Mouse (Mus musculus): ENCODE results near the gene Ntsr1. TPM values are rescaled to one million over a fixed set of nuclear protein-coding genes. Genes with fewer than 3 reads are reported as not detected.

Gene Ntsr1
- polyA plus RNA-seq, 1 experiment from 2014 or later = 3.6 TPM

- Histone ChIP-seq H3K4me3 (ENCODE audit: low read length) (no peak overlapping the region), H3K4me2 (ENCODE audit: low read length) (no peak overlapping the region), H3K36me3 (ENCODE audit: control insufficient read depth, insufficient read depth, low read length) (no peaks in the 10 kb centered on the region), H3K9me3 (ENCODE audit: control insufficient read depth, low read length) (no peaks in the 10 kb centered on the region), H3K27ac (ENCODE audit: low read depth, low read length) (no peak overlapping the region), H3K4me1 (ENCODE audit: control insufficient read depth, insufficient read depth, low read depth, low read length) (peaks cover 17% of the 10 kb centered on the region), H3K9ac (ENCODE audit: low read depth, low read length) (no peak overlapping the region), H3K27me3 (replicated peaks; ENCODE audit: control insufficient read depth, insufficient read depth, low read length) (peaks cover 13% of the 10 kb centered on the region)
- no peak for ATAC-seq
- 78% methylated on average over 8 of the region's 8 CpGs for WGBS
These were observed 3.9 kb upstream of the Ntsr1 start for GRCm38 (mm10) chr2:180495906-180496305.

GRCm38 (mm10) chr2:180500726-180501125 is 950 bp downstream of the Ntsr1 start:
- ATAC-seq = no peak
- H3K9ac ChIP-seq (ENCODE audit: low read depth, low read length) = no peak overlapping the region; the same call in 1 of the 2 replicates
- no peak overlapping the region for H3K27ac ChIP-seq (ENCODE audit: low read depth, low read length)
- H3K4me2 ChIP-seq (ENCODE audit: low read length) = peak overlapping the region; percentile 83
- H3K27me3 ChIP-seq (replicated peaks; ENCODE audit: control insufficient read depth, insufficient read depth, low read length) = peaks cover 17% of the 10 kb centered on the region
- H3K4me1 ChIP-seq (ENCODE audit: control insufficient read depth, insufficient read depth, low read depth, low read length) = peaks cover 21% of the 10 kb centered on the region
- no peaks in the 10 kb centered on the region for H3K36me3 ChIP-seq (ENCODE audit: control insufficient read depth, insufficient read depth, low read length)
- H3K4me3 ChIP-seq (ENCODE audit: low read length) = peak overlapping the region; percentile 47
- no peaks in the 10 kb centered on the region for H3K9me3 ChIP-seq (ENCODE audit: control insufficient read depth, low read length)
- WGBS = 29% methylated on average over 13 of the region's 13 CpGs

- no peak overlapping the region for H3K27ac ChIP-seq (ENCODE audit: low read depth, low read length)
- no peak for ATAC-seq
- H3K4me1 ChIP-seq (ENCODE audit: control insufficient read depth, insufficient read depth, low read depth, low read length) = peaks cover 23% of the 10 kb centered on the region
- no peaks in the 10 kb centered on the region for H3K36me3 ChIP-seq (ENCODE audit: control insufficient read depth, insufficient read depth, low read length)
- no peak overlapping the region; the same call in 1 of the 2 replicates for H3K4me3 ChIP-seq (ENCODE audit: low read length)
- H3K9me3 ChIP-seq (ENCODE audit: control insufficient read depth, low read length) = no peaks in the 10 kb centered on the region
- no peak overlapping the region for H3K9ac ChIP-seq (ENCODE audit: low read depth, low read length)
- H3K4me2 ChIP-seq (ENCODE audit: low read length) = peak overlapping the region; percentile 83
- H3K27me3 ChIP-seq (replicated peaks; ENCODE audit: control insufficient read depth, insufficient read depth, low read length) = peaks cover 17% of the 10 kb centered on the region
- 43% methylated on average over 9 of the region's 9 CpGs for WGBS
These were observed 1.6 kb downstream of the Ntsr1 start for GRCm38 (mm10) chr2:180501217-180501967.

GRCm38 (mm10) chr2:180506281-180506680 is 6.5 kb downstream of the Ntsr1 start:
- Histone ChIP-seq H3K9me3 (ENCODE audit: control insufficient read depth, low read length) (no peaks in the 10 kb centered on the region), H3K4me1 (ENCODE audit: control insufficient read depth, insufficient read depth, low read depth, low read length) (peaks cover 6% of the 10 kb centered on the region), H3K4me3 (ENCODE audit: low read length) (no peak overlapping the region), H3K27me3 (replicated peaks; ENCODE audit: control insufficient read depth, insufficient read depth, low read length) (no peaks in the 10 kb centered on the region; the same call in none of the 2 replicates), H3K27ac (ENCODE audit: low read depth, low read length) (no peak overlapping the region), H3K4me2 (ENCODE audit: low read length) (no peak overlapping the region), H3K36me3 (ENCODE audit: control insufficient read depth, insufficient read depth, low read length) (no peaks in the 10 kb centered on the region), H3K9ac (ENCODE audit: low read depth, low read length) (no peak overlapping the region; the same call in 1 of the 2 replicates)
- 27% methylated on average over 5 of the region's 5 CpGs for WGBS
- peak; percentile 27; the same call in 1 of the 2 replicates for ATAC-seq

GRCm38 (mm10) chr2:180508455-180509115 is 8.8 kb downstream of the Ntsr1 start:
- no peaks in the 10 kb centered on the region for H3K36me3 ChIP-seq (ENCODE audit: control insufficient read depth, insufficient read depth, low read length)
- no peak overlapping the region for H3K9ac ChIP-seq (ENCODE audit: low read depth, low read length)
- H3K27ac ChIP-seq (ENCODE audit: low read depth, low read length) = no peak overlapping the region
- peaks cover 17% of the 10 kb centered on the region for H3K4me1 ChIP-seq (ENCODE audit: control insufficient read depth, insufficient read depth, low read depth, low read length)
- no peak for ATAC-seq
- H3K4me2 ChIP-seq (ENCODE audit: low read length) = no peak overlapping the region
- no peaks in the 10 kb centered on the region; the same call in 1 of the 2 replicates for H3K27me3 ChIP-seq (replicated peaks; ENCODE audit: control insufficient read depth, insufficient read depth, low read length)
- WGBS = 52% methylated on average over 14 of the region's 14 CpGs
- H3K9me3 ChIP-seq (ENCODE audit: control insufficient read depth, low read length) = no peaks in the 10 kb centered on the region
- H3K4me3 ChIP-seq (ENCODE audit: low read length) = no peak overlapping the region

- no peaks in the 10 kb centered on the region; the same call in 1 of the 2 replicates for H3K27me3 ChIP-seq (replicated peaks; ENCODE audit: control insufficient read depth, insufficient read depth, low read length)
- H3K27ac ChIP-seq (ENCODE audit: low read depth, low read length) = no peak overlapping the region
- 81% methylated on average over 5 of the region's 5 CpGs for WGBS
- ATAC-seq = no peak
- H3K4me1 ChIP-seq (ENCODE audit: control insufficient read depth, insufficient read depth, low read depth, low read length) = peaks cover 17% of the 10 kb centered on the region
- no peaks in the 10 kb centered on the region for H3K36me3 ChIP-seq (ENCODE audit: control insufficient read depth, insufficient read depth, low read length)
- H3K9me3 ChIP-seq (ENCODE audit: control insufficient read depth, low read length) = no peaks in the 10 kb centered on the region
- no peak overlapping the region for H3K4me2 ChIP-seq (ENCODE audit: low read length)
- H3K4me3 ChIP-seq (ENCODE audit: low read length) = no peak overlapping the region
- no peak overlapping the region for H3K9ac ChIP-seq (ENCODE audit: low read depth, low read length)
These were observed 11.1 kb downstream of the Ntsr1 start for GRCm38 (mm10) chr2:180510867-180511266.

- ATAC-seq = no peak
- Histone ChIP-seq H3K27ac (ENCODE audit: low read depth, low read length) (no peak overlapping the region), H3K9me3 (ENCODE audit: control insufficient read depth, low read length) (no peaks in the 10 kb centered on the region), H3K4me1 (ENCODE audit: control insufficient read depth, insufficient read depth, low read depth, low read length) (peaks cover 11% of the 10 kb centered on the region), H3K9ac (ENCODE audit: low read depth, low read length) (no peak overlapping the region), H3K27me3 (replicated peaks; ENCODE audit: control insufficient read depth, insufficient read depth, low read length) (no peaks in the 10 kb centered on the region; the same call in 1 of the 2 replicates), H3K4me2 (ENCODE audit: low read length) (no peak overlapping the region), H3K4me3 (ENCODE audit: low read length) (no peak overlapping the region), H3K36me3 (ENCODE audit: control insufficient read depth, insufficient read depth, low read length) (no peaks in the 10 kb centered on the region)
- WGBS = 49% methylated on average over 13 of the region's 13 CpGs
These were observed 12.3 kb downstream of the Ntsr1 start for GRCm38 (mm10) chr2:180511875-180512661.

GRCm38 (mm10) chr2:180513019-180513418 is 13.2 kb downstream of the Ntsr1 start:
- Histone ChIP-seq H3K27ac (ENCODE audit: low read depth, low read length) (no peak overlapping the region), H3K9ac (ENCODE audit: low read depth, low read length) (no peak overlapping the region), H3K27me3 (replicated peaks; ENCODE audit: control insufficient read depth, insufficient read depth, low read length) (no peaks in the 10 kb centered on the region; the same call in 1 of the 2 replicates), H3K9me3 (ENCODE audit: control insufficient read depth, low read length) (no peaks in the 10 kb centered on the region), H3K36me3 (ENCODE audit: control insufficient read depth, insufficient read depth, low read length) (no peaks in the 10 kb centered on the region), H3K4me2 (ENCODE audit: low read length) (no peak overlapping the region), H3K4me1 (ENCODE audit: control insufficient read depth, insufficient read depth, low read depth, low read length) (peaks cover 11% of the 10 kb centered on the region), H3K4me3 (ENCODE audit: low read length) (no peak overlapping the region)
- ATAC-seq = no peak
- WGBS = 53% methylated on average over 3 of the region's 3 CpGs

GRCm38 (mm10) chr2:180513835-180514234 is 14.1 kb downstream of the Ntsr1 start:
- ATAC-seq = no peak
- Histone ChIP-seq H3K9me3 (ENCODE audit: control insufficient read depth, low read length) (no peaks in the 10 kb centered on the region), H3K4me1 (ENCODE audit: control insufficient read depth, insufficient read depth, low read depth, low read length) (peaks cover 11% of the 10 kb centered on the region), H3K27me3 (replicated peaks; ENCODE audit: control insufficient read depth, insufficient read depth, low read length) (no peaks in the 10 kb centered on the region; the same call in 1 of the 2 replicates), H3K4me2 (ENCODE audit: low read length) (no peak overlapping the region), H3K27ac (ENCODE audit: low read depth, low read length) (no peak overlapping the region), H3K4me3 (ENCODE audit: low read length) (no peak overlapping the region), H3K36me3 (ENCODE audit: control insufficient read depth, insufficient read depth, low read length) (no peaks in the 10 kb centered on the region), H3K9ac (ENCODE audit: low read depth, low read length) (no peak overlapping the region)
- WGBS = 30% methylated on average over 4 of the region's 4 CpGs
